Mouse (Mus musculus) erythroblast, embryonic 14.5 days (primary cell): Measurements from ENCODE around the gene Tmem131.

ENCODE experiments used
- GATA1 ChIP-seq: IDR thresholded peaks from 2 replicates; pipeline ENCODE4 v1.6.1; 2012; ENCODE audit warnings: low read length, inconsistent platforms, mixed read lengths
- TAL1 ChIP-seq: IDR thresholded peaks from 3 replicates; pipeline ENCODE4 v1.6.1; 2012; ENCODE audit warnings: low read length, inconsistent platforms, mixed read lengths

DNA sequence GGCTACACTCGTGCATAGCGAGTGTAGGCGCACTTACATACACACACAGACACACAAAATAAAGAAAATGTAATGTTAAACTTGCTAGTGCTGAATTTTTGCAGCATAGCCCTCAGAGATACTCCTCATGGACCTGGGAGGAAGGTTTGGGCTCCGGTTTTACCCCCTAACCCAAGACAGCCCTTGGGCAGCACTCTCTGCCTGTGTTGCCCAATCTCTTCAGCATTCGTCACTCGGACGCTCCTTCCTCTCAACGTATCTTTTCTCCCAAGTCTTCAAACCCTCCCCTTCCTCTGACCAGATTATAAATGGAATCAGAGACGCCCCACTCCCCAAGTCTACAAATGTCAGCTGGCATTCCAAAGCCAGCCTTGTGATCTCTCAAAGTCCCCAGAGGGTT is 200.4 kb downstream of the Tmem131 start:
- TF ChIP-seq TAL1, result no peak
- no peak for TF ChIP-seq GATA1
